Mouse (Mus musculus) effector memory CD4-positive, alpha-beta T cell, adult 5 months (primary cell): Measurements from ENCODE around the gene Akr1c6. TPM values are rescaled to one million over a fixed set of nuclear protein-coding genes. Genes with fewer than 3 reads are reported as not detected.

Experiments used
- polyA plus RNA-seq: library from polyadenylated mRNA; unstranded; fragments of 100-300 nt; shearing (Covaris generic); gene quantifications from one replicate; pipeline ENCODE4 v1.2.1, GENCODE M21; 2017

Gene Akr1c6
- polyA plus RNA-seq: not detected

GRCm38 (mm10) chr13:4434006-4434405, at the start of gene Akr1c6:
Gene Akr1c6 (plus strand): TSS chr13:4434306.

Other genes starting within 250 kb of the Akr1c6 start
- 8.3 TPM for gene Akr1c13, start 243.2 kb upstream of the Akr1c6 start, polyA plus RNA-seq
- gene Akr1c19, start 205.6 kb upstream of the Akr1c6 start, polyA plus RNA-seq: not detected
- gene Akr1c12, start 154.9 kb upstream of the Akr1c6 start, polyA plus RNA-seq: 2.1 TPM
- not detected for gene Akr1c20, start 89.0 kb downstream of the Akr1c6 start, polyA plus RNA-seq
- gene Akr1c21, start 139.8 kb downstream of the Akr1c6 start, polyA plus RNA-seq: not detected
- 7.2 TPM for gene Akr1e1, start 174.9 kb downstream of the Akr1c6 start, polyA plus RNA-seq